Mouse (Mus musculus) gastrocnemius, postnatal 25 days (tissue): ENCODE data around the gene Ripply2. TPM values are rescaled to one million over a fixed set of nuclear protein-coding genes. Genes with fewer than 3 reads are reported as not detected.
A peak's percentile ranks its signal among the peaks of the same experiment; 100 is the strongest.

Experiments
- DNase-seq: peaks from one replicate; pipeline ENCODE4 v3.0.0; 2022
- total RNA-seq, 2 experiments: library from RNA; stranded (reverse); gene quantifications; 1 replicate in 1 of 2; 2 replicates in 1 of 2; pipeline ENCODE4 v1.2.3; 2021

Ripply2 gene
- total RNA-seq, 2 experiments from 2014 or later, result not detected

- DNase-seq, result no peak
Observed at GRCm38 (mm10) chr9:87025764-87026163, 10.4 kb downstream of the Ripply2 start.

DNA sequence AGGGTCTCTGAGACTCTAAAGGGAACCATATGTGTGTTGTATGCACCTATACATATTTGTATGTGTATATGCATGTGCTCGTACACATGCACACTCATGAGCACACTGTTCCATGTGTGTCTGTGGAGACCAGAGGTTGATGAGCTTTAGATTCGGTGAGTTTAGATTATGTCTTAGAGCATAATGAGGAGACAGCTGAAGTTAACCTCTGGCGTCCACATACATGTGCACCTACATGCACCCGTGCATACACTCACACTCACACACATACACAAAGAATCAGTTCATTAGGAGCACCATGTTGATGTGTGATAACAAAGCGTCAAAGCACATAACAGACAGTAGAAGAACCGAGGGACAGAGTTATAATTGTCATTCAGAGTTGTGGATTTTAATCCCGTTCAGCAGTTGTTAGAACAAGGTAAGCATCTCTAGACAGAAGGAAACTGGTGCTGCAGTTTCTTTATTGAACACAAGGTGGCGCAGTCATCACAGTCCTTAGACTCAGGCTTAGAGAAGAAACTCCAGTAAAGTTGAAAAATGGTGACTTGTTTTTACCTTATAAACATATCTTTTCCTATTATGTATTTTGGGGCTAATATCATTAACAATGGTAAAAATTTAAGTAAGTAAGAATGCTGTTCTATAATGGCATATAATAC lies 12.2 kb downstream of the Ripply2 start:
- peak; percentile 7 for DNase-seq

- no peak for DNase-seq
Observed at GRCm38 (mm10) chr9:87032196-87032595, 16.9 kb downstream of the Ripply2 start.

DNA sequence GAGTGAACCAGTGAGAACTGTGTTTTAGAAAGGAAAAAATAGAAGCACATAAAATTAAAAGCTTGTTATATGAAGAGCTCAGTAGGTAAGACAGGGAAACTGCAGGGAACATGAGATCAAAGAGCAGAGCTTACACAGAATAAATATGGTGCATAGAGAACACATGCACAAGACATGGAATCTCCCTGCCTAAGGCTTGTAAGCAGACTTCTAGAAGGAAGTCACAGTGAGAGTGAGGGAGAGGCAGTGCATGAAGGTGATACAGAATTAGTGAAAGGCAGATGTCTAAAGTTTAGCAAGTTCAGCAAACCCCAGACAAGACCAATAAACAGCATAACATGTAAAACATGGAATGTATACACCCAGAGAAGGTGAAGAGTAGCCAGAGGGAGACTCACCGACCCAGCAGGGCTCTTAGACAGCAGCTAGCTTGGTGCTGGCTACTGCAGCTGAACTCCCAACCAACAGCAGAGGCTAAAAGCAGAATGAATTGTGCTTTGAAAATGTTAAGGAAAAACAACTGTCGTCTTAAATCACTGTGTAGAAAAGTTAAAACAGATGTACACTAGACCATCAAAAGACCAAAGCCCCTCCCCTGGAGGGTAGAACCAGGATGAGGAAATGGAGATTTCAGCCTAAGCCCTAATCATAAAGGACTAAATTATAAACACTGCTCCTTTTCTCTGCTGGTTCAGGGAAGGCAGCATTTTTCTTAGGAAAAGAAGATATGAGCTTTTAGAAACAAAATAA lies 19.7 kb downstream of the Ripply2 start:
- no peak for DNase-seq

DNA sequence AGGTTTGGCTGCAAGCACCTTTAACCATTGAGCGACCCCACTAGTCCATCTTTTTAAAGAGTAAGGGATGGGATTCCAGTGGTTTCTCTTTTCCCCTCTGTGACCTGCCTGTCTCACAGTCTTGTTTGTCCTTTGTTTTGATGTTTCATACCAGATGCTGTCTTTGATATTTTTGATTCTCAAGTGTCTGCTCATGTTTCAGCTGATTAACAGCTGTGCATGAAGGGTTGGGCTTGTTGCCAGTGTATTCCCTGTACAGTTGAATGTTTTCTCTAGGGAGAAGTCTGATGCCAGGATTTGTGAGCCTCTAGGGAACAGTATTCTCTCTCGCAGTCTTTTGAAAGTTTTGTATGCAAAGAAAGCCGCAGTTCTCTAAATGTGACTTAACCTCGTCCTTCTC lies 34.1 kb downstream of the Ripply2 start:
- no peak for DNase-seq

DNA sequence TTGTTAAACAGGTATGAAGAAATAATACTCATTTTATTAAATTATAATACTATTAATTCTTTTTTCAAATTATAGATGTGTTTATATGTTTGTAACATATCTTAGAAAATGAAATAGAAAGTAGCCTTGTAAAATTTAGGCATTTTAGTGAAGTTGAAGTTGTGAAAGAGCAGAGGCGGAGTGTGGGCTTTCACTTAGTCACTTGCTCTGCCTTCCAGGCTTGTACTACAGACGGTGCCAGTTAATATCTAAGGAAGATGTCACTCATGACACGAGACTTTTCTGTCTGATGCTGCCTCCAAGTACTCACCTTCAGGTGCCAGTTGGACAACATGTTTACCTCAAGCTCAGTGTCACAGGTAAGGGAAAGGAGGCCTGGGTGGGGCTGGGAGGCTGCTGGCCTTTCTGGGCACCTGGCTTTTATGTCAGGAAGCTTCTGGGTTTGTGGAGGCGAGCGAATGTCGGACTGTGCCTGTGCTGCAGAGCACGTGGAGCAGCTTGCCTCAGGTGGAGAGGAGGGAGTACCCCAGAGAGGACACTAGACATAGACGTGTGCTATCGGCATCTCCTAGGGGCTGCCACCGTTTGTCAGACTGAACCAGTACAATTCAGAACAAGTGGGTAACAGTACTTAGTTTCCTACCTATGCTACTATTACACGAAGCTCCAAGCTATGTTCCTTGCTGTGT lies 40.4 kb downstream of the Ripply2 start:
- DNase-seq, result no peak

GRCm38 (mm10) chr9:87062337-87062736 lies 47.0 kb downstream of the Ripply2 start:
- DNase-seq, result no peak

- no peak for DNase-seq
Observed at GRCm38 (mm10) chr9:87068160-87068559, 52.8 kb downstream of the Ripply2 start.

Other genes with a start within 250 kb of the Ripply2 start
- gene Snap91, start 134.9 kb upstream of the Ripply2 start, total RNA-seq, result under 1 TPM; 0.21 to 0.51 TPM
- 10 to 100 TPM; 23.7 to 29.5 TPM for gene Cyb5r4, start 6.5 kb downstream of the Ripply2 start, total RNA-seq
- gene Mrap2, start 128.8 kb downstream of the Ripply2 start, total RNA-seq, result under 1 TPM; 0.49 to 0.72 TPM
- gene Cep162, start 240.0 kb downstream of the Ripply2 start, total RNA-seq, result 1 to 10 TPM; 1.7 to 2.0 TPM